Mouse (Mus musculus): Measurements from ENCODE around the gene Epdr1. TPM values are rescaled to one million over a fixed set of nuclear protein-coding genes. Genes with fewer than 3 reads are reported as not detected.
"Not testable (repeated sequence)": the region's sequence is repeated elsewhere in the genome, so short reads cannot be mapped to it uniquely, and the experiment has no call there.

Gene Epdr1
- polyA plus RNA-seq, 1 experiment from 2014 or later = 23.4 TPM

GRCm38 (mm10) chr13:19595141-19595540 is 24.6 kb downstream of the Epdr1 start:
- H3K4me3 ChIP-seq (ENCODE audit: low read depth, low read length) = no peak overlapping the region
- DNase-seq (ENCODE audit: low spot score) = no peak
- H3K4me2 ChIP-seq (ENCODE audit: low read depth, low read length, severe bottlenecking) = no peak overlapping the region
- no peaks in the 10 kb centered on the region for H3K4me1 ChIP-seq (replicated peaks; ENCODE audit: control insufficient read depth, insufficient read depth, low read length)
- no peak for ATAC-seq (replicated peaks; ENCODE audit: low FRiP score)
- H3K27ac ChIP-seq (ENCODE audit: low read depth, low read length) = no peak overlapping the region
- H3K36me3 ChIP-seq (ENCODE audit: control insufficient read depth, insufficient read depth, low read length) = no peaks in the 10 kb centered on the region; the same call in 1 of the 2 replicates
- no peak overlapping the region for H3K9ac ChIP-seq (ENCODE audit: low read length)
- WGBS = 89% methylated on average over 1 of the region's 1 CpGs
- no peaks in the 10 kb centered on the region for H3K9me3 ChIP-seq (ENCODE audit: control insufficient read depth, low read length)
- no peaks in the 10 kb centered on the region for H3K27me3 ChIP-seq (ENCODE audit: control insufficient read depth, insufficient read depth, low read length)

GRCm38 (mm10) chr13:19590996-19591759 is 28.5 kb downstream of the Epdr1 start:
- Histone ChIP-seq H3K9ac (ENCODE audit: low read length) (no peak overlapping the region), H3K36me3 (ENCODE audit: control insufficient read depth, insufficient read depth, low read length) (no peaks in the 10 kb centered on the region; the same call in 1 of the 2 replicates), H3K4me3 (ENCODE audit: low read depth, low read length) (no peak overlapping the region), H3K9me3 (ENCODE audit: control insufficient read depth, low read length) (no peaks in the 10 kb centered on the region), H3K27me3 (ENCODE audit: control insufficient read depth, insufficient read depth, low read length) (no peaks in the 10 kb centered on the region), H3K4me2 (ENCODE audit: low read depth, low read length, severe bottlenecking) (no peak overlapping the region), H3K27ac (ENCODE audit: low read depth, low read length) (no peak overlapping the region), H3K4me1 (replicated peaks; ENCODE audit: control insufficient read depth, insufficient read depth, low read length) (no peaks in the 10 kb centered on the region)
- 87% methylated on average over 3 of the region's 3 CpGs for WGBS
- ATAC-seq (replicated peaks; ENCODE audit: low FRiP score) = no peak
- DNase-seq (ENCODE audit: low spot score) = no peak

- no peaks in the 10 kb centered on the region for H3K27me3 ChIP-seq (ENCODE audit: control insufficient read depth, insufficient read depth, low read length)
- H3K36me3 ChIP-seq (ENCODE audit: control insufficient read depth, insufficient read depth, low read length) = no peaks in the 10 kb centered on the region
- no peaks in the 10 kb centered on the region for H3K9me3 ChIP-seq (ENCODE audit: control insufficient read depth, low read length)
- 87% methylated on average over 3 of the region's 3 CpGs for WGBS
- H3K4me1 ChIP-seq (replicated peaks; ENCODE audit: control insufficient read depth, insufficient read depth, low read length) = no peaks in the 10 kb centered on the region
- no peak overlapping the region for H3K9ac ChIP-seq (ENCODE audit: low read length)
- DNase-seq (ENCODE audit: low spot score) (no peak), ATAC-seq (replicated peaks; ENCODE audit: low FRiP score) (no peak)
- no peak overlapping the region for H3K4me3 ChIP-seq (ENCODE audit: low read depth, low read length)
- no peak overlapping the region for H3K27ac ChIP-seq (ENCODE audit: low read depth, low read length)
- H3K4me2 ChIP-seq (ENCODE audit: low read depth, low read length, severe bottlenecking) = no peak overlapping the region
Measured at GRCm38 (mm10) chr13:19575947-19576346, 43.8 kb downstream of the Epdr1 start.

GRCm38 (mm10) chr13:19574723-19575122 is 45.0 kb downstream of the Epdr1 start:
- H3K4me2 ChIP-seq (ENCODE audit: low read depth, low read length, severe bottlenecking); H3K9me3 ChIP-seq (ENCODE audit: control insufficient read depth, low read length); ATAC-seq (replicated peaks; ENCODE audit: low FRiP score); H3K27ac ChIP-seq (ENCODE audit: low read depth, low read length); DNase-seq (ENCODE audit: low spot score); H3K36me3 ChIP-seq (ENCODE audit: control insufficient read depth, insufficient read depth, low read length); H3K4me1 ChIP-seq (replicated peaks; ENCODE audit: control insufficient read depth, insufficient read depth, low read length); H3K9ac ChIP-seq (ENCODE audit: low read length); H3K4me3 ChIP-seq (ENCODE audit: low read depth, low read length); H3K27me3 ChIP-seq (ENCODE audit: control insufficient read depth, insufficient read depth, low read length): not testable (repeated sequence)
- WGBS = 91% methylated on average over 2 of the region's 2 CpGs

GRCm38 (mm10) chr13:19570166-19570565 is 49.6 kb downstream of the Epdr1 start:
- H3K9ac ChIP-seq (ENCODE audit: low read length); H3K36me3 ChIP-seq (ENCODE audit: control insufficient read depth, insufficient read depth, low read length); H3K27ac ChIP-seq (ENCODE audit: low read depth, low read length); ATAC-seq (replicated peaks; ENCODE audit: low FRiP score); DNase-seq (ENCODE audit: low spot score); H3K27me3 ChIP-seq (ENCODE audit: control insufficient read depth, insufficient read depth, low read length); H3K4me3 ChIP-seq (ENCODE audit: low read depth, low read length); H3K4me2 ChIP-seq (ENCODE audit: low read depth, low read length, severe bottlenecking); H3K4me1 ChIP-seq (replicated peaks; ENCODE audit: control insufficient read depth, insufficient read depth, low read length); H3K9me3 ChIP-seq (ENCODE audit: control insufficient read depth, low read length): not testable (repeated sequence)

GRCm38 (mm10) chr13:19562510-19562909 is 57.2 kb downstream of the Epdr1 start:
- WGBS = 94% methylated on average over 1 of the region's 1 CpGs
- H3K4me2 ChIP-seq (ENCODE audit: low read depth, low read length, severe bottlenecking) = no peak overlapping the region
- H3K9me3 ChIP-seq (ENCODE audit: control insufficient read depth, low read length) = no peaks in the 10 kb centered on the region
- no peak overlapping the region for H3K9ac ChIP-seq (ENCODE audit: low read length)
- H3K27ac ChIP-seq (ENCODE audit: low read depth, low read length) = no peak overlapping the region
- no peaks in the 10 kb centered on the region for H3K4me1 ChIP-seq (replicated peaks; ENCODE audit: control insufficient read depth, insufficient read depth, low read length)
- H3K36me3 ChIP-seq (ENCODE audit: control insufficient read depth, insufficient read depth, low read length) = no peaks in the 10 kb centered on the region
- no peak for DNase-seq (ENCODE audit: low spot score)
- H3K27me3 ChIP-seq (ENCODE audit: control insufficient read depth, insufficient read depth, low read length) = no peaks in the 10 kb centered on the region
- no peak for ATAC-seq (replicated peaks; ENCODE audit: low FRiP score)
- no peak overlapping the region for H3K4me3 ChIP-seq (ENCODE audit: low read depth, low read length)

GRCm38 (mm10) chr13:19555391-19555790 is 64.3 kb downstream of the Epdr1 start:
- no peak overlapping the region for H3K4me2 ChIP-seq (ENCODE audit: low read depth, low read length, severe bottlenecking)
- WGBS = 86% methylated on average over 4 of the region's 4 CpGs
- ATAC-seq (replicated peaks; ENCODE audit: low FRiP score) = no peak

More at GRCm38 (mm10) chr13:19555391-19555790, 64.3 kb downstream of the Epdr1 start:
- no peak overlapping the region for H3K9ac ChIP-seq (ENCODE audit: low read length)
- H3K36me3 ChIP-seq (ENCODE audit: control insufficient read depth, insufficient read depth, low read length) = no peaks in the 10 kb centered on the region
- no peaks in the 10 kb centered on the region for H3K4me1 ChIP-seq (replicated peaks; ENCODE audit: control insufficient read depth, insufficient read depth, low read length)
- no peaks in the 10 kb centered on the region for H3K27me3 ChIP-seq (ENCODE audit: control insufficient read depth, insufficient read depth, low read length)
- no peak overlapping the region for H3K27ac ChIP-seq (ENCODE audit: low read depth, low read length)
- H3K4me3 ChIP-seq (ENCODE audit: low read depth, low read length) = no peak overlapping the region
- H3K9me3 ChIP-seq (ENCODE audit: control insufficient read depth, low read length) = no peaks in the 10 kb centered on the region
- no peak for DNase-seq (ENCODE audit: low spot score)
